Comparison of ENCODE assay signal across 1 mouse cellular context in the genomic region with DNA sequence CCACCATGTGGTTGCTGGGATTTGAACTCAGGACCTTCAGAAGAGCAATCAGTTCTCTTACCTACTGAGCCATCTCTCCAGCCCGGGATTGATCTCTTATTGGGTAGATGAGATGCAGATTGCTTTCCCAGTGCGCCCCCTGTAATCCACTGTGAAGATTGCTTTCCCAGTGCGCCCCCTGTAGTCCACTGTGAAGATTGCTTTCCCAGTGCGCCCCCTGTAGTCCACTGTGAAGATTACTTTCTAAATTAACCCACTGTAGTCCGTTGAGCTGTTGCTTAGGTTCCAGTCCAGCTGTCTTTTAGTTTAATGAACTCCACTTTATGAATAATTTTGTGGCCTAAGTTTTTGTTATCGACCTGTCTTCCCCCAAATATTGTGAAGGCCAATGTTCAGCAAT.
A peak's percentile ranks its signal among the peaks of the same experiment; 100 is the strongest.
TF ChIP-seq lines count a peak whose summit lies in the region.

No protein-coding gene starts in this region.

TF ChIP-seq in MEL, 35 proteins besides CTCF, POLR2A, EP300 and RAD21:
- no peak for TF ChIP-seq UBTF (IDR thresholded peaks at IDR 0.05; ENCODE audit: borderline replicate concordance, insufficient read depth, low read depth, low read length)
- TF ChIP-seq SMC3 (IDR thresholded peaks at IDR 0.05; ENCODE audit: low read depth, low read length), result peak; percentile 24; the same call in 1 of the 2 replicates
TF ChIP-seq in MEL: peak in this region for 1.
